Comparison of ENCODE assay signal across 25 mouse cellular contexts in genomic region chr3:127729513-127730137, GRCm38 (mm10). TPM values are rescaled to one million over a fixed set of nuclear protein-coding genes. Genes with fewer than 3 reads are reported as not detected.
A peak's percentile ranks its signal among the peaks of the same experiment; 100 is the strongest.
DNase-seq lines count a peak whose midpoint lies in the region; ATAC-seq and TF ChIP-seq lines count a peak whose summit lies in the region.
"Had no signal": no experiment of that assay in that cellular context is flagged by ENCODE, and none has a peak within 500 bp of the region (broad histone marks: within the 10 kb centered on the region; RNA-seq: fewer than 3 reads in every experiment).

No protein-coding gene starts in this region.

- intact Hi-C loops in left cerebral cortex, postnatal 10 days (cut with DNase I), result no loop called here

- no peak overlapping the region for H3K27ac ChIP-seq in hindbrain, embryonic 15.5 days (replicated peaks)
- H3K27ac ChIP-seq in neural tube, embryonic 15.5 days (replicated peaks), result no peak overlapping the region
- no peak overlapping the region for H3K27ac ChIP-seq in stomach, postnatal 0 days (replicated peaks)
- H3K27ac ChIP-seq: gastrocnemius, adult 2 months; heart, embryonic 13.5 days; intestine, embryonic 15.5 days; left cerebral cortex, adult 2 months had no signal

- DNase-seq in cerebellum, postnatal 10 days, result peak; percentile 29
- DNase-seq in cerebellum, adult 8-10 months, result no peak
- peak; percentile 54 for DNase-seq in retina, embryonic 14.5 days (ENCODE audit: low spot score)
- DNase-seq in retina, postnatal 1 day, result no peak
- DNase-seq in left cerebral cortex, postnatal 10 days (ENCODE audit: extremely low spot score in 1 of 2, low spot score in 2 of 2), result no peak
- no peak for DNase-seq in stomach, postnatal 0 days (ENCODE audit: low spot score)
- DNase-seq: adrenal gland, postnatal 25 days; cerebellum, adult 11-12 months; gastrocnemius, adult 2 months; heart, postnatal 36 days; kidney, adult 9 months; kidney, postnatal 25 days; lung, adult 18-20 months; spleen, adult 18-20 months; thymus, adult 2 months had no signal

- H3K36me3 ChIP-seq in hindbrain, embryonic 15.5 days, result no peaks in the 10 kb centered on the region
- H3K36me3 ChIP-seq in neural tube, embryonic 15.5 days, result no peaks in the 10 kb centered on the region
- no peaks in the 10 kb centered on the region for H3K36me3 ChIP-seq in stomach, postnatal 0 days (ENCODE audit: control insufficient read depth, insufficient read depth, low read length)
- H3K36me3 ChIP-seq: heart, embryonic 13.5 days; intestine, embryonic 15.5 days had no signal

- H3K4me1 ChIP-seq in hindbrain, embryonic 15.5 days (replicated peaks), result peaks cover 8% of the 10 kb centered on the region; the same call in 1 of the 2 replicates
- peaks cover 9% of the 10 kb centered on the region for H3K4me1 ChIP-seq in neural tube, embryonic 15.5 days
- H3K4me1 ChIP-seq in stomach, postnatal 0 days (replicated peaks; ENCODE audit: control insufficient read depth, insufficient read depth), result no peaks in the 10 kb centered on the region
- H3K4me1 ChIP-seq: heart, embryonic 13.5 days; intestine, embryonic 15.5 days had no signal

- H3K9me3 ChIP-seq in hindbrain, embryonic 15.5 days, result no peaks in the 10 kb centered on the region
- no peaks in the 10 kb centered on the region for H3K9me3 ChIP-seq in neural tube, embryonic 15.5 days (replicated peaks)
- H3K9me3 ChIP-seq in stomach, postnatal 0 days (ENCODE audit: control insufficient read depth, low read length), result no peaks in the 10 kb centered on the region
- H3K9me3 ChIP-seq: heart, embryonic 13.5 days; intestine, embryonic 15.5 days; megakaryocyte, embryonic 14.5 days had no signal

- H3K4me3 ChIP-seq in hindbrain, embryonic 15.5 days, result no peak overlapping the region
- no peak overlapping the region for H3K4me3 ChIP-seq in neural tube, embryonic 15.5 days (replicated peaks)
- no peak overlapping the region for H3K4me3 ChIP-seq in stomach, postnatal 0 days (ENCODE audit: low read depth, low read length)
- H3K4me3 ChIP-seq: gastrocnemius, adult 2 months; heart, embryonic 13.5 days; intestine, embryonic 15.5 days; left cerebral cortex, adult 2 months; megakaryocyte, embryonic 14.5 days; myocyte had no signal

- no peak for TF ChIP-seq EP300 in stomach, postnatal 0 days (optimal IDR thresholded peaks at IDR 0.05)

- no peak for TF ChIP-seq CTCF in stomach, postnatal 0 days (IDR thresholded peaks at IDR 0.05; ENCODE audit: low read depth)

- 31% methylated on average over 14 of the region's 14 CpGs for WGBS in hindbrain, embryonic 15.5 days
- 16% methylated on average over 14 of the region's 14 CpGs for WGBS in neural tube, embryonic 15.5 days
- 77% methylated on average over 14 of the region's 14 CpGs for WGBS in stomach, postnatal 0 days

- H3K27me3 ChIP-seq in hindbrain, embryonic 15.5 days, result peaks cover 2% of the 10 kb centered on the region; the same call in 1 of the 2 replicates
- peaks cover 20% of the 10 kb centered on the region; the same call in 1 of the 2 replicates for H3K27me3 ChIP-seq in neural tube, embryonic 15.5 days (replicated peaks)
- H3K27me3 ChIP-seq in stomach, postnatal 0 days (ENCODE audit: control insufficient read depth, insufficient read depth, low read length), result no peaks in the 10 kb centered on the region
- H3K27me3 ChIP-seq: heart, embryonic 13.5 days; intestine, embryonic 15.5 days had no signal

- peak overlapping the region; percentile 35 for H3K4me2 ChIP-seq in hindbrain, embryonic 15.5 days
- H3K4me2 ChIP-seq in neural tube, embryonic 15.5 days, result peak overlapping the region; percentile 32
- H3K4me2 ChIP-seq in stomach, postnatal 0 days (replicated peaks; ENCODE audit: low read depth), result no peak overlapping the region
- H3K4me2 ChIP-seq: heart, embryonic 13.5 days; intestine, embryonic 15.5 days; liver, embryonic 11.5 days had no signal

- H3K9ac ChIP-seq in hindbrain, embryonic 15.5 days, result no peak overlapping the region
- no peak overlapping the region for H3K9ac ChIP-seq in neural tube, embryonic 15.5 days (replicated peaks)
- no peak overlapping the region for H3K9ac ChIP-seq in stomach, postnatal 0 days (ENCODE audit: low read length)
- H3K9ac ChIP-seq: heart, embryonic 13.5 days; intestine, embryonic 15.5 days had no signal

- ATAC-seq in hindbrain, embryonic 15.5 days (ENCODE audit: low FRiP score, low read depth), result peak; percentile 63; the same call in 1 of the 2 replicates
- ATAC-seq in neural tube, embryonic 15.5 days (ENCODE audit: low FRiP score), result peak; percentile 45; the same call in 1 of the 2 replicates
- ATAC-seq in stomach, postnatal 0 days (ENCODE audit: low FRiP score, low TSS enrichment), result no peak
- ATAC-seq: CD4-positive, CD25-positive, alpha-beta regulatory T cell, adult 4 months; intestine, embryonic 15.5 days had no signal

RNA-seq across cellular contexts. Expression of gene Alpk1, which starts 50.7 kb away (rescaled TPM):
- polyA plus RNA-seq in hindbrain, embryonic 15.5 days (2015; fragmentation: Nextera tagmentation; extraction: Ambion mirVana), result 0.68 and 0.71 TPM in 2 replicates
- 0.61 and 0.96 TPM in 2 replicates for polyA plus RNA-seq in neural tube, embryonic 15.5 days (2015; fragmentation: Nextera tagmentation; extraction: Ambion mirVana)
- total RNA-seq in left cerebral cortex, postnatal 10 days (2021), result 1 to 10 TPM; 3.9 to 5.9 TPM
- 1.2 and 1.5 TPM in 2 replicates for polyA plus RNA-seq in stomach, postnatal 0 days (2015; fragmentation: Nextera tagmentation; extraction: Ambion mirVana)

RNA-seq across cellular contexts. Expression of gene Tifa, which starts 60.0 kb away (rescaled TPM):
- 2.9 and 3.9 TPM in 2 replicates for polyA plus RNA-seq in hindbrain, embryonic 15.5 days (2015; fragmentation: Nextera tagmentation; extraction: Ambion mirVana)
- polyA plus RNA-seq in neural tube, embryonic 15.5 days (2015; fragmentation: Nextera tagmentation; extraction: Ambion mirVana), result 3.6 and 6.0 TPM in 2 replicates
- total RNA-seq in left cerebral cortex, postnatal 10 days (2021), result 1 to 10 TPM; 2.8 to 3.0 TPM
- polyA plus RNA-seq in stomach, postnatal 0 days (2015; fragmentation: Nextera tagmentation; extraction: Ambion mirVana), result 7.6 and 7.7 TPM in 2 replicates
- total RNA-seq: ES-E14 had no signal

Comparison
In these comparisons a context has a peak if more than half of its experiments do, and no peak if none do; other contexts are left out.
1. DNase-seq: peak in cerebellum, postnatal 10 days (2 of 2) and retina, embryonic 14.5 days (single experiment); none in cerebellum, adult 8-10 months (single experiment), retina, postnatal 1 day (single experiment), left cerebral cortex, postnatal 10 days (0 of 2) and stomach, postnatal 0 days (single experiment).